Mouse (Mus musculus): ENCODE data around the gene Cntn4. TPM values are rescaled to one million over a fixed set of nuclear protein-coding genes. Genes with fewer than 3 reads are reported as not detected.

Gene Cntn4
- polyA plus RNA-seq, 1 experiment from 2014 or later, result 26.0 TPM

- WGBS, result 40% methylated on average over 2 of the region's 2 CpGs
- Histone ChIP-seq H3K4me1 (replicated peaks) (peaks cover 8% of the 10 kb centered on the region), H3K4me3 (no peak overlapping the region), H3K27me3 (no peaks in the 10 kb centered on the region), H3K9ac (no peak overlapping the region), H3K27ac (replicated peaks) (no peak overlapping the region), H3K9me3 (no peaks in the 10 kb centered on the region), H3K4me2 (no peak overlapping the region), H3K36me3 (no peaks in the 10 kb centered on the region)
- peak; percentile 50; the same call in 1 of the 2 replicates for ATAC-seq (ENCODE audit: low read depth)
Measured at GRCm38 (mm10) chr6:106266304-106266703, 588.8 kb downstream of the Cntn4 start.

GRCm38 (mm10) chr6:106268723-106269122, 591.3 kb downstream of the Cntn4 start:
- WGBS, result 81% methylated on average over 4 of the region's 4 CpGs
- Histone ChIP-seq H3K27ac (replicated peaks) (no peak overlapping the region), H3K9ac (no peak overlapping the region), H3K4me3 (no peak overlapping the region), H3K4me2 (no peak overlapping the region), H3K4me1 (replicated peaks) (peaks cover 8% of the 10 kb centered on the region), H3K36me3 (no peaks in the 10 kb centered on the region), H3K27me3 (no peaks in the 10 kb centered on the region), H3K9me3 (no peaks in the 10 kb centered on the region)
- no peak for ATAC-seq (ENCODE audit: low read depth)

DNA sequence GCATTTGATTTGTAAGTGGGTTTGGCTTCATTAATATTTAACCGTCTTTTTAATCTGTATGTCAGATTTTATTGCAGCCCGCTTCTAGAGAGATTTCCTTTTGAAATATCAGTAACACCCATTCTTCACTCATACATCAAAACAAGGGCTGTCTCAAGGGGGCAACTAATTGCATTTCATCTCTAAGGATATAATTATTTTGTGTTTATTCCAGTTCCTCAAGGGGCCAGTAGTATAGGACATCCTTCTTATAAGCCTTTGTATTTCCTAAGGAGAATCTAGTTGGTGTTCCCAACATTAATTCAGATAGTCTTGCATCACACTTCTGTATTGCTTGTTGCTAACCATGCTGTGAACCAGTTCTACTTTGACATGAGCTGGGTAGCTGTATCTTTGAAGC, 599.7 kb downstream of the Cntn4 start:
- Histone ChIP-seq H3K4me1 (replicated peaks) (no peaks in the 10 kb centered on the region), H3K4me2 (no peak overlapping the region), H3K27me3 (no peaks in the 10 kb centered on the region), H3K9me3 (no peaks in the 10 kb centered on the region), H3K4me3 (no peak overlapping the region), H3K36me3 (no peaks in the 10 kb centered on the region), H3K9ac (no peak overlapping the region), H3K27ac (replicated peaks) (no peak overlapping the region)
- WGBS, result 70% methylated on average over 2 of the region's 2 CpGs
- ATAC-seq (ENCODE audit: low read depth), result no peak

GRCm38 (mm10) chr6:106281621-106282020, 604.2 kb downstream of the Cntn4 start:
- H3K9ac ChIP-seq, result no peak overlapping the region
- H3K4me3 ChIP-seq, result no peak overlapping the region
- no peak overlapping the region for H3K27ac ChIP-seq (replicated peaks)
- no peak overlapping the region for H3K4me2 ChIP-seq
- no peaks in the 10 kb centered on the region for H3K36me3 ChIP-seq
- WGBS, result 93% methylated on average over 6 of the region's 6 CpGs
- no peaks in the 10 kb centered on the region for H3K4me1 ChIP-seq (replicated peaks)
- ATAC-seq (ENCODE audit: low read depth), result no peak
- no peaks in the 10 kb centered on the region for H3K9me3 ChIP-seq
- H3K27me3 ChIP-seq, result no peaks in the 10 kb centered on the region

GRCm38 (mm10) chr6:106283815-106284214, 606.4 kb downstream of the Cntn4 start:
- Histone ChIP-seq H3K9ac (no peak overlapping the region), H3K9me3 (no peaks in the 10 kb centered on the region), H3K4me3 (no peak overlapping the region), H3K27ac (replicated peaks) (no peak overlapping the region), H3K27me3 (no peaks in the 10 kb centered on the region), H3K4me1 (replicated peaks) (no peaks in the 10 kb centered on the region), H3K36me3 (no peaks in the 10 kb centered on the region), H3K4me2 (no peak overlapping the region)
- WGBS, result 83% methylated on average over 1 of the region's 1 CpGs
- ATAC-seq (ENCODE audit: low read depth), result no peak

GRCm38 (mm10) chr6:106299451-106299850, 622.0 kb downstream of the Cntn4 start:
- H3K27ac ChIP-seq (replicated peaks), result no peak overlapping the region
- WGBS, result 58% methylated on average over 1 of the region's 1 CpGs
- no peaks in the 10 kb centered on the region for H3K9me3 ChIP-seq
- no peaks in the 10 kb centered on the region for H3K4me1 ChIP-seq (replicated peaks)
- ATAC-seq (ENCODE audit: low read depth), result no peak
- H3K9ac ChIP-seq, result no peak overlapping the region
- H3K4me3 ChIP-seq, result no peak overlapping the region
- H3K4me2 ChIP-seq, result no peak overlapping the region
- H3K36me3 ChIP-seq, result no peaks in the 10 kb centered on the region
- H3K27me3 ChIP-seq, result no peaks in the 10 kb centered on the region

DNA sequence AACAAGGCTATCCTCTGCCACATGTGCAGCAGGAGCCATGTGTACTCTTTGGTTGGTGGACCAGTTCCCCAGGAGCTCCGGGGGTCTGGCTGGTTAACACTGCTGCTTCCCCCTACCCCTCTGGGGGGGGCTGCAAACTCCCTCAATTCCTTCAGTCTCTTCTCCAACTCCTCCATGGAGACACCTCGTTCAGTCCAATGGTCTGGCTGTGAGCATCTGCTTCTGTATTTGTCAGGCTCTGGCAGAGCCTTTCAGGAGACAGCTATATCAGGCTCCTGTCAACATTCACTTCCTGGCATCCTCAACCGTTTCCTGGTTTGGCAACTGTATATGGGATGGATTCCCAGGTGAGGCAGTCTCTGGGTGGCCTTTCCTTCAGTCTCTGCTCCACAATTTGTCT, 622.7 kb downstream of the Cntn4 start:
- no peak overlapping the region for H3K9ac ChIP-seq
- H3K4me2 ChIP-seq, result no peak overlapping the region
- ATAC-seq (ENCODE audit: low read depth), result no peak
- H3K27ac ChIP-seq (replicated peaks), result no peak overlapping the region
- H3K27me3 ChIP-seq, result no peaks in the 10 kb centered on the region
- H3K9me3 ChIP-seq, result no peaks in the 10 kb centered on the region
- H3K4me1 ChIP-seq (replicated peaks), result no peaks in the 10 kb centered on the region
- H3K4me3 ChIP-seq, result no peak overlapping the region
- no peaks in the 10 kb centered on the region for H3K36me3 ChIP-seq
- 71% methylated on average over 3 of the region's 3 CpGs for WGBS

GRCm38 (mm10) chr6:106302435-106302834, 625.0 kb downstream of the Cntn4 start:
- Histone ChIP-seq H3K9ac (no peak overlapping the region), H3K4me1 (replicated peaks) (no peaks in the 10 kb centered on the region), H3K4me3 (no peak overlapping the region), H3K27ac (replicated peaks) (no peak overlapping the region), H3K4me2 (no peak overlapping the region), H3K27me3 (no peaks in the 10 kb centered on the region), H3K9me3 (no peaks in the 10 kb centered on the region), H3K36me3 (no peaks in the 10 kb centered on the region)
- 76% methylated on average over 4 of the region's 4 CpGs for WGBS
- ATAC-seq (ENCODE audit: low read depth), result no peak

- WGBS, result 83% methylated on average over 1 of the region's 1 CpGs
- Histone ChIP-seq H3K4me2 (no peak overlapping the region), H3K27me3 (no peaks in the 10 kb centered on the region), H3K4me1 (replicated peaks) (no peaks in the 10 kb centered on the region), H3K27ac (replicated peaks) (no peak overlapping the region), H3K4me3 (no peak overlapping the region), H3K9ac (no peak overlapping the region), H3K36me3 (no peaks in the 10 kb centered on the region), H3K9me3 (no peaks in the 10 kb centered on the region)
- no peak for ATAC-seq (ENCODE audit: low read depth)
Measured at GRCm38 (mm10) chr6:106328987-106329386, 651.5 kb downstream of the Cntn4 start.

- no peaks in the 10 kb centered on the region for H3K36me3 ChIP-seq
- no peaks in the 10 kb centered on the region for H3K4me1 ChIP-seq (replicated peaks)
- no peak overlapping the region for H3K4me2 ChIP-seq
- H3K4me3 ChIP-seq, result no peak overlapping the region
- no peak for ATAC-seq (ENCODE audit: low read depth)
- WGBS, result 74% methylated on average over 1 of the region's 1 CpGs
- no peak overlapping the region for H3K27ac ChIP-seq (replicated peaks)
- H3K27me3 ChIP-seq, result no peaks in the 10 kb centered on the region
- no peak overlapping the region for H3K9ac ChIP-seq
- no peaks in the 10 kb centered on the region for H3K9me3 ChIP-seq
Measured at GRCm38 (mm10) chr6:106329636-106330035, 652.2 kb downstream of the Cntn4 start.

- Histone ChIP-seq H3K27ac (replicated peaks) (no peak overlapping the region), H3K36me3 (no peaks in the 10 kb centered on the region), H3K4me2 (no peak overlapping the region), H3K9me3 (no peaks in the 10 kb centered on the region), H3K9ac (no peak overlapping the region), H3K27me3 (no peaks in the 10 kb centered on the region), H3K4me1 (replicated peaks) (no peaks in the 10 kb centered on the region), H3K4me3 (no peak overlapping the region)
- ATAC-seq (ENCODE audit: low read depth), result no peak
- WGBS, result 90% methylated on average over 3 of the region's 3 CpGs
Measured at GRCm38 (mm10) chr6:106332466-106332865, 655.0 kb downstream of the Cntn4 start.

DNA sequence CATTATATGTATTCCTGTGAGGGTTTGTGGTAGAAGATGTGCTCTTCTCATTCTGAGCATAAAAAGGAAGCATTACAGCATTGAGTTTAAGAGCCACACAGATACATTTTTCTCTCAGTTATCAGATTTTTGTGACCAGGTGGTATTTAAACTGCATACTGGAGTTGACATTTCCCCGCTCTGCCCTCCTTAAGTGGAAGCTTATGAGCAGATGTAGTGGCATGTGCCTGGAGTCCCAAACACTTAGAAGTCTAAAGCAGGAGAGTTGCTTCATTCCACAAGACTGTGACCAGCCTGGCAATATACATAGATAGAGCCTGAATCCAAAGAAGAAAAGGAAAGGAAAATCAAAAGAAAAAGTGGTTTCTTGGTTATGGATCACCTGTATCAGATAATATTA, 655.5 kb downstream of the Cntn4 start:
- 87% methylated on average over 1 of the region's 1 CpGs for WGBS
- no peaks in the 10 kb centered on the region for H3K27me3 ChIP-seq
- H3K4me1 ChIP-seq (replicated peaks), result no peaks in the 10 kb centered on the region
- no peaks in the 10 kb centered on the region for H3K9me3 ChIP-seq
- no peak overlapping the region for H3K27ac ChIP-seq (replicated peaks)
- no peak for ATAC-seq (ENCODE audit: low read depth)
- no peak overlapping the region for H3K4me3 ChIP-seq
- H3K9ac ChIP-seq, result no peak overlapping the region
- no peaks in the 10 kb centered on the region for H3K36me3 ChIP-seq
- H3K4me2 ChIP-seq, result no peak overlapping the region

DNA sequence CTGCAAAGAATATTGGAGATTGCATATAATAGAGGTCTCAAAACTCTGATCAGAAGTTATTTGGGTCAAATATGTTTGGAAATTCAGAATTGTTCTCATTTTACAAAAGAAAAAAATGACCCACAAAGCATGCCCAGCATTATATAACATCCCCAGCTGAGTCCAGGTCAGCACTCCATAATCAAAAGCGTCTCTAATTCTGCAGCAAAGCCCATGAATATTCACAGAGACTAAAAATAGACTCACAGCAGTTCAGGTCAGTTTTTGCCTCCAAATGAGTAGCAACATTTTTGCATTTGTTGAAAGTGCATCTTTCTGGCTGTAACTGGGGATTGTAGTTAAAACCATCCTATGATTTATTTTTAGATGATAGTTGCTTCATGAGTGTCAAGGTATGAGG, 657.6 kb downstream of the Cntn4 start:
- Histone ChIP-seq H3K4me2 (no peak overlapping the region), H3K27me3 (no peaks in the 10 kb centered on the region), H3K4me1 (replicated peaks) (no peaks in the 10 kb centered on the region), H3K36me3 (no peaks in the 10 kb centered on the region), H3K27ac (replicated peaks) (no peak overlapping the region), H3K4me3 (no peak overlapping the region), H3K9me3 (no peaks in the 10 kb centered on the region), H3K9ac (no peak overlapping the region)
- ATAC-seq (ENCODE audit: low read depth), result no peak
- 38% methylated on average over 1 of the region's 1 CpGs for WGBS

Measured in neural tube, embryonic 13.5 days (tissue).